Mouse (Mus musculus): ENCODE data around the gene Sema5b.

The Sema5b gene

DNA sequence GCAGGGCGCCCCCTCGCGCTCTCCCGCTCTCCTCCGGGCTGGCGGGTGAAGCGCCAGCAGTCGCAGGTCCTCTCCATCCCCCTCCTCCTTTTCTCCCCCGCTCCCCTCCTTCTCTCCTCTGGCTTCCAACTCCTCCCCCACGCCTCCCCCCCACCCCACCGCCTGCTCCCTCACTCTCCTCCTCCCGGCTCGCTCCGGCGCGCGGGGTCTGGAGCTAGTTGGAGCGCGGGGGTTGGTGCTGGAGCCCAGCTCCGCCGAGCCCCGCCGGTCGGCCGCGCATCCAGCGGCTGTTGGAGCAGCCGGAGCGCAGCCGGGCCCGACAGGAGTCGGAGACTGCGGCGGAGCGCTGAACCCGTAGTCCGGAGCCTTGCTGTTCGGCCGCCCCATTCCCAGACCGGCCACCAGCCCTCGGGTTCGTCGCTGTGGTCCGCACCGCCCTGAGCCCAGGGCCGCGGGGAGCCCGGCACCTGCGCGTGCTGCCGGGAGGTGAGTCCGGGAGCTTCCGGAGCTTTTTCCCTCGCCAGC lies at the start of gene Sema5b:
Sema5b (plus strand) TSS at position 29 of the 525 bp plus-strand sequence.
- under 1% methylated on average over 54 of the region's 54 CpGs for WGBS

DNA sequence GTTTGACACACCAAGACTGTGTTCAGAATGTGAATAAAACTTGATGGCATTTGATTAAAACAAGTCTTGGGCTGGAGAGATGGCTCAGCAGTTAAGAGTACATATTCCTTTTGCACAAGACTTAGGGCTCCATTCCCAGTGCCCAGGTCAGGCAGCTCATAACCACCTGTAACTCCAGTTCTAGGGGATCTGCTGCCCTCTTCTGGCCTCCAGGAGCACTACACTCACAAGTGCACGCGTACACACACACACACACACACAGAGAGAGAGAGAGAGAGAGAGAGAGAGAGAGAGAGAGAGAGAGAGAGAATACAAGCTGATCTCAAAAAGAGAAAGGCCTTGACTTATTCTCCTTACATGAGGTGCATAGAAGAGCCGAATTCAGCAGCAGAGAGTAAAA lies 40.6 kb upstream of the Sema5b start:
- 93% methylated on average over 3 of the region's 3 CpGs for WGBS

DNA sequence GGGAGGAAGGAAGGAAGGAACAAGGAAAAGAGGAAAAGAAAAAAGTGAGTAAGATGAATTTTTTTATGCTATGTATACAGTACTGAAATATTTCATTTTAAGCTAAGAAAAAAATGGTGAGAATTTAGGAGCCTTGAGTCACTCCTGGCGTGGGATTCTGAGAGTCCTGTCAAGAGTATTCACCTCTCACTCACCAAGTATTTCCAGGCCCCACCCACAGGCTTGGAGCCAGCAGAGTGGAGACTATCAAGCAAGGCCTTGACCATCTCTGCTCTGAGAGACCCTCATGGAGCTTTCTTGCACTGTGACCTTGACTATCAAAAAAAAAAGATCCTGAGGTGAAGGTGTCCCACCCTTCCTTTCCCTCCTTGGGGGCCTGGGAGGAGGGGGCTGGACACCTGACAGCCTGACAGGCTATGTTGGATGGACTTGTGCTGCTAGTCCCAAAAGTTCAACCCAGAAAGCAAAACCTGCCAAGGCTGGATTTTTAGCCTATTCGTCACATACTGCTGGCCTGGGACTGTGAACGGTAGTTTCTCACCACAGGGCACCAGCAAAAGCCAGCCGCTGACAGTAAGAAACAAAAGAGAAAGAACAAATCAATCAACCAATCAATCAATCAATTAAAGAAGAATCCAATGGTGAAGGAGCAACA lies 39.7 kb upstream of the Sema5b start:
- 85% methylated on average over 4 of the region's 4 CpGs for WGBS

DNA sequence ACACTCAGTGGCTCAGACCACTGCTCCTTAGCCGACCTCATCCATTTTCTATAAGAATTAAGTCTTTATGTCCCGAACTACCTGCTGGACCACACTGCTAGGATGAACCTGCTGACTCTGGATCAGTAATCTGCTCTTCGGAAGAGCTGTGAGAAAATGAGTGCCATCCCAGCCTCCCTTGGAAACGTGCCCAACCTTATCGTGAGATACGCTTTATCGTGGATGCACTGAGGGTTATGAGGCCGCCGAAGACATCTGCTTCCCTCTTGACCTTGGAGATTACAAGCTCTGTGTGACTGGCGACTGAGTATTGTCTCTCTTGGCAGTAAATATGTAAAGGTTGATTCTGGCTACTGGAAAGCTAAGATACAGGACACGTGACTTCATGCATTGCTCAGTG lies 38.5 kb upstream of the Sema5b start:
- 87% methylated on average over 11 of the region's 11 CpGs for WGBS

DNA sequence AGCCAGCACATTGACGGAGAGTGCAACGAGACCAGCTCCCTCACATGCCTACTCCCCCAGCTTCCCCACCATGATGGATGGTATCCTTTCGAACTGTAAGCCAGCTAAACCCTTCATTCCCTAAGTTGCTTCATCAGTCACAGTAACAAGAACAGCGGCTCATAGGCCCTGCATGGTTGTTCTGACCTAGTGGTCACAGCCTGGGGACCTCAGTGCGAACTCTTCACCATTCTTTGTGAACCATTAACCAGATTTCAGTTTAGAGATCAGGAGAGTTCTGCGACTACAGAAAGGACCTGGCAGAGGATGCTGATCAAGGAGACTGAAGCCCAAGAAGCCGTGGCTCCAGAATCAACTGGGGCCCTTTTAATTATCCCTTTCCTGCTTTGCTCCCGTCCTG lies 36.7 kb upstream of the Sema5b start:
- 88% methylated on average over 8 of the region's 8 CpGs for WGBS

DNA sequence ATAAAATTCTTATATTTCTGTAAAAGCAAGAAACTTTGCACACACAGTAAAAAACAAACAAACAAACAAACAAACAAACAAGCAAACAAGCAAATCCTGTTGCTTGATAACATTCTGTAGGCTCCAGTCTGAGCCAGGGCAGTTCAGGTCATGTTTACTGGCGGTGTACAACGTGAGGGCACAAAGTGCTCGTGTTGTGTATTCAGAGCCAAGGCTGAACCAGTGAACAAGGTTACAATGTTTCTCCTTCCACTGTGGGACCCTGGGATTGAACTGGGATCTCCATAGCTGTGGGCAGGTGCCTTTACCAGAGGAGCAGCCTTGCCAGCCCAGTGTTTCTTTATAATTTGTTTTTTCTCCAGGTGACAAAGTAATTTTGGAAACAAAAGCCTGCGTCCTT lies 35.2 kb upstream of the Sema5b start:
- WGBS = 87% methylated on average over 4 of the region's 4 CpGs

DNA sequence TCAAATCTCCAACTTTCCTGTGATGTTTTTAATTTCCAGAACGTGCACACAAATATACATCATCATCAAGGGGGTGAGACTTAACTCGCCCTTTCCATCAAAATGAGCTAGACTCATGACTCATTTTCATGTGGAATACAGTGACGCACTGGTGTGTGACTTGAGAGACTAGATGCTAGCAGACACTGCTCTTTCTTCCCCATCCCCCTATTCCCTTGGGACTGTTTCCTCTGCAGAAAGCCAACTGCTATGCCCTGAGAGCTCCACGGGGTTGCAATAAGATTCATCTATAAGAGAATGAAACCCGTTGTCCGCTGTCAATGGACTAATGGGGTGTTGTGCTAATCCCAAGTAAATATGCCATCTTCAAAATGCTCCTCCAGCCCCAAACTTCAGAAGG lies 32.4 kb upstream of the Sema5b start:
- WGBS = 87% methylated on average over 6 of the region's 6 CpGs

DNA sequence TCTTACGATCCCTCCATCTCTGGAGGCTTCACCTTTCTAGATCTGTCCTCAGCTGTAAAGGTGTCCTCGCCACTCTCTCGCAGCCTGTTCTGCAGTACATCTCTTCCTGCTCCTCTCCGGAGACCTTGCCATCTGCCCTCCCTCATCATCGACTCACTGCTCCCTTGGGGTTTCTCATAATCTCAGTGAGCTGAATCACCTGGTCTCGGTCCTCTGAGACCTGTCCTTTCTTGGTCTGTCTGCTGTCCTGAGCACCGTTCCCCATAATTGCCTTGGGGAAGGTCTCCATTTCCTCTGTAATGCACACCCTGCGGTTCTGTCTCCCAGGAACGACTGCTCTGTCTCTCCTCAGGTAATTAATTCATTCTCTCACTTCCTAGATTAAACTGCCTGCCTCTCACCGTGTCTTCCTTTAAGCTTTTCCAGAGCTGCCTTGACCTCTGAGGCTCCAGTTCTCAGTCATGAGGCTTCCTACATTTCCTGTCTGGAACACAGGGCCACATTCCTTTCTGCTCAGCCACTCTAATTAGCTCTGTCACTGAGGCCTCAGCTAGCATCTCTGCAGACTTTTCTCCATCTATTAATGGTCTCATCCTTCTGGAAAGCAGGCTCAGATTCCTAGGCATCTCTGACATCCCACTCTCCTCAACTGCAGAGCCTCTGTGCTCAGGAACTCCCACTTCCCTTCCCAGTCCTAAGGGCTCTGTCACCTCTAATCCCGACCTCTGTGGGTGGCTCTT lies 31.4 kb upstream of the Sema5b start:
- WGBS = 74% methylated on average over 11 of the region's 11 CpGs

DNA sequence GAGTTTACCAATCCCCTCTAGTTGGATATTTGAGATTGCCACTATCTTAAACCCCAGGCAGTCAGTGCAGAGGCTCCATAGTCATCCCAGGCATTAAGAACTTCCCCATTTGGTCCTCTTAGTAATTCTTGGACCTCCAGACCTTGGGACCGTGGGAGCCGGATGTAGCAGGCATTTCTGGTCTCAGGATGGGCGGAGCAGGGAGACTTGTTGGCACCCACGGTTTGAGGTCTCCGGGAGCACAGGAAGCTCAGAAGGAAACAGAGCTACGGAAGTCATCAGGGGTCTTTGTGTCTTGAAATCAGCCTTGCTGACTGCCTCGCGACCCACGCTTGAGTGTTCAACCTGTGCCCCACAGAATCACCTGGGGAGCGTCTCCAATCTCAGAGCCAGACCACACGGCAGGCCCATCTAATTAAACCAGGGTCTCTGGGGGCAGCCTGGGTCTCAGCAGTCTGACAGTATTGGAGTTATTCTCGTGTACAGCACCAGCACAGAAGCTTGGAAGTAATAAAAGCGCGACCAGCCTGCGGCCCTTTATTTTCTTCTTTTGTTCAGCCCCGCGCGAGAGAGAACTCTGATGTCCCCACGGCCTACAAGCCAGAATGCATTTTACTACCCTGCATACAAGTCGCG lies 24.9 kb upstream of the Sema5b start:
- 76% methylated on average over 21 of the region's 21 CpGs for WGBS

DNA sequence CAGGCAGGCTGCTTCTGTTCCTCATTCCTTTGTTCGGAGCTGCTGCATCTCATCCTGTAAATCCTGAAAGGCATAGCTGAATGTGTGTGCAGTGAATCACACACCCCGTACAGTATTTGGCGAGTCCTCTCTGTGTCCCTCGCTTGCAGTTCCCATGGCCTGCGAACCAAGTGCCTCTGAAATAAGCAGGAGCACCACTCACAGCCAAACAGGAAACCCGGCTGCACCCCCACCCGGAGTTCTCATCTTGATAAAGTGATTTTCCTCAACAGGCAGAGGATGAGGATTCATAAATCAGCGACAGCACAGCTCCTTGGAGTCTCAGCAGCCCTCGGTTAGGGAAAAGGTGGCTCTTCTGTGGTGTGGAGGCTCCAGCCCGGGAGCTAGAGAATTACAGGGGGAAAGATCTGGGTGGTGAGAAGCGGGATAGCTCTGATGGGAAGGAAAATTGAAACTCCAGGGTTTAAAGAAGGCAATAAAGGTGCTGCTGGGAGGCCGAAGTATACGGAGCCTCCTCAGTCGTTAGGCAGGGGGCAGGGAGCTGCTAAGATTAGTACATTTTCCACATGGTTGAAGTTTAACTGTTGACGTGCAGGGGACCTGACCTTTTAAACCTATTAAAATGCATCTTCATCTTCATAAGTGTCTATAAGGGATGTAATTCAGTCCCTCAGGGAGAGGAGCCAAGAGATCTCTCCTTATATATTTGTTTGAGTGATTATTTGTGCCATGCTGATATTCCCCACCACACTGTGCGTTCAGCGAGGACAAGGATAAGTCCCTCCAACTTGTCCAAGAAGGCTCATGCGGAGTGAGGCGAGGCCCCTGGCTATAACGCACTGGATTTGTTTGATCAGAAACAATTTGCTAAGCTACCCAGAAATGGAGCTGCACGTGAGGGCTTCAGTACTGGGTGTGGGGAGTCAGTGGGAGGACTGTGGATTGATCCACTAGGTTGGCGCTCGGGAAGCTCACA lies 22.7 kb upstream of the Sema5b start:
- 68% methylated on average over 23 of the region's 23 CpGs for WGBS

DNA sequence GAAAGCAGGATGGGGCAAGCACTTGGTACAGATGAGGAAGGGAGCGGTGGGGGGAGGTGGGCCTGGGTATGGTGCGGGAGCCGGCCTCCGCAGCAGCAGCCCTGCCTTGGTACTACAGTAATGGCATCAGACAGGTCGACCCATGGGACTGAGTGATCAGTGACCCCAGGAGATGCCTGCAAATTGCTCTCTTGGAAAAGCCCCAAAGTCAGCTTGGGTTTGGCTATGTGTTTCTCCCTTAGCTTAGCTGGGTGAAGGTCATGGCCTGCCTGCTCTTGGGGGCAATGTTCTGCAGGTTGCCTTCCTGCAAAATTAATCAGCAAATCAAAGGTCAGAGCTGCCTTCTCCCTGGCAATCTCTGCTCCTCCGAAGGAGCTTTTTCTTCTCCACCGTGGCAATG lies 21.7 kb upstream of the Sema5b start:
- WGBS = 76% methylated on average over 7 of the region's 7 CpGs

DNA sequence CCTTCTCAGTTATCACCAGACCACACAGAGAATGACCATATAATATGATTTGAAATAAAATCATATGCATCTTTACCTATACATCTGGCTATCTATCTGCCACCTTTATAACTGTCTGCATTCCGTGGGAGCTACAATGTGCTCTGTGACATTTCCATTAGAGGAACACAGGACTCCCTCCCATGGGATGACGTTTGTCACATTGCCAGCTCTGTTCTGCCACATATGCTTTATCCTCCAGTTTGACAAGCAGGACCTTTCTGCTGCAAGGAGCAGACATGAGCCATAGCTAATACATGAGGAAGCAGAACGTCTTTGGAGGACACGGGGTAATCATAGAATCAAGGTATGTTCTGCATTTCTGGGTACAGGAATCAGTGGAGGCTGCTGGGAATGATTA lies 16.7 kb upstream of the Sema5b start:
- 88% methylated on average over 4 of the region's 4 CpGs for WGBS

DNA sequence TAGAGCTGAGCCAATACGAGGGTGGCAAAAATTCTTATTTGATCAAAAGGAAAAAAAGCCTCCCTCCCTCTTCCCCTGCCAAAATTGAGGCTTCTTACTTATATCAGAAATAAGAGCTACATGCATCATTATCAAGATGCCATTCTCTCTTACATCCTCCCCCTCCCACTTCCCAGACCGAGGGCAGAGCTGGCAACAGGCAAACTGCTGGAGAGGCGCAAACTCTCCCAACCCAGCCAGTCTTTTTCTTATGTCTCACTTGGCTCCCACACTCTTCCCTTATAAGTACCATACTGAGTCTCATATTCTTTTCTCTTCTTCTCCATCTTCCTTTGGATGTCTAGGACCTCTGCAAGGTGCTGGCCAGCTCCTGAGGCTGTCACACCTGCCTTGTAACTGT lies 6.3 kb upstream of the Sema5b start:
- WGBS = 49% methylated on average over 3 of the region's 3 CpGs

DNA sequence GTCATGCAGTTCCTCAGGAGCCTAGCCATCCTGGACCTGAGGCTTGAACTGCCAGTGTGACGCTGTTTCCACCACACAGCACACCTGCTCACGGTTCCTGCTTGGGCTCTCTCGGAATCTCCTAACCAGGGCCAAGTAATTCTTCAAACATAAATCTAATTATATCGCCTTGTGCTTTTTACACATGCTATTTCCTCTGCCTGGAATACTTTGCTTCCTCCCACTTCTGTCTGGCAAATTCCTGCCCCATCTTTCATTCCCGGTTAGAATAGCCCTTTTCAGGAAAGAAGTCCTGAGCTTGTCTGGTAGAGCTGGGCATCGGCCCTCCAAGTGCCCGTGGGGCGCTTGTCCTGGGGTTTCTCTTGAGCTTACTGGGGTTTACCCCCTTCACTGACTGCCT lies 3.3 kb upstream of the Sema5b start:
- 44% methylated on average over 8 of the region's 8 CpGs for WGBS

DNA sequence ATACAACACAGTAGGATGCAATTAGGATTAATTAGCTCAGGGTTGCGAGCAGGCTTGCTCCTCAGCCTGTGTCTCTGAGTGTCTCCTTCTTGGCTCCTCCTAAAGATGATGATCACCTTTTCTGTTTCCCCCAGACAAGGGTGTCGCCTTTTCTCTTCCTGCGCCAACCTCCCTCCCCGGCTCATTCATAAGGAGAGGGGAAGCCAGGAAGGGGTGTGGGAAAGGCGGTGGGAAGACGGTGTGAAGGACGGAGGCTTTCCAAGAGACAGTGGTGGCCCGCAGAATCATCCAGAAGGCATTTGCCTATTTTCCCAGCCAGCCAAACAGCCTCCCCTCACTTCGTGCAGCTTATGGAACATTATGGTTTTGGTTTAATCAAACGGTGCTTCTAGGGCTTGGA lies 1.9 kb upstream of the Sema5b start:
- WGBS = 33% methylated on average over 10 of the region's 10 CpGs

DNA sequence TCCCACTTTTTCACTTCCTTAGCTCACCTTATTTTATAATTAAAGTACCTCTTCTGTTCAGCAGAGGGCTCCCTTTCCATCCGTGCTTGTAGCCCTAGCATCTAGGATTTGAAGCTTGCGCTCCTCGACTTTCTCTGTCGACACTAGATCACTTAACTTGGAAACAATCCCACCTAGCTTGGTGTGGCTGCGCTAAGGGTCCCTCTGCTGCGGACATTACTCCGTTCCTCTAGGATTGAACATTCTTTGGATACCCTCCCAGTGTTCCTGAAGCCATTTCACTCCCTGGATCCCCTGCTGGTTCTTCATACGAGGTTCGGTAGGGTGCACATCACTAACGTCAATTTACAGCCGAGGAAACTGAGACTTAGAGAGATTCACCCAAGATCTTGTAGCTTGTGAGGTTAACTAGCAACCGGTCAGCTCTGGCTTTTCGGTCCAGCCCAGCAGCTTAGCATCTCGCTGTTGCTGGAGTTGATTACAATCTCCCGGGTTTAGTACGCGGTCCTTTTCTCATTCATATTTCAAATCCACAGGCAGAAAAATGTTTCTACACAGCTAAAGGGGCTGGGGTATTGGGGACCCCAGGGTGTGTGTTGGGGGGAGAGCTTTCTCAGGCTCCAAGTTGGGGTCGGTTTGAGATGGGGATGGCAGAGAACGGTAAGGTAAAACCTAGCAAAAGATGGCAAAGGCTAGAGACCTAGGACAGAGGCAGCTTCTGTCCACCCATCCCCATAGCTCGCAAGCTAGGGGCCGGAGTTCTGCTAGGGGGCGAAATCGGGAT lies 420 bp upstream of the Sema5b start:
- WGBS = under 1% methylated on average over 23 of the region's 23 CpGs

DNA sequence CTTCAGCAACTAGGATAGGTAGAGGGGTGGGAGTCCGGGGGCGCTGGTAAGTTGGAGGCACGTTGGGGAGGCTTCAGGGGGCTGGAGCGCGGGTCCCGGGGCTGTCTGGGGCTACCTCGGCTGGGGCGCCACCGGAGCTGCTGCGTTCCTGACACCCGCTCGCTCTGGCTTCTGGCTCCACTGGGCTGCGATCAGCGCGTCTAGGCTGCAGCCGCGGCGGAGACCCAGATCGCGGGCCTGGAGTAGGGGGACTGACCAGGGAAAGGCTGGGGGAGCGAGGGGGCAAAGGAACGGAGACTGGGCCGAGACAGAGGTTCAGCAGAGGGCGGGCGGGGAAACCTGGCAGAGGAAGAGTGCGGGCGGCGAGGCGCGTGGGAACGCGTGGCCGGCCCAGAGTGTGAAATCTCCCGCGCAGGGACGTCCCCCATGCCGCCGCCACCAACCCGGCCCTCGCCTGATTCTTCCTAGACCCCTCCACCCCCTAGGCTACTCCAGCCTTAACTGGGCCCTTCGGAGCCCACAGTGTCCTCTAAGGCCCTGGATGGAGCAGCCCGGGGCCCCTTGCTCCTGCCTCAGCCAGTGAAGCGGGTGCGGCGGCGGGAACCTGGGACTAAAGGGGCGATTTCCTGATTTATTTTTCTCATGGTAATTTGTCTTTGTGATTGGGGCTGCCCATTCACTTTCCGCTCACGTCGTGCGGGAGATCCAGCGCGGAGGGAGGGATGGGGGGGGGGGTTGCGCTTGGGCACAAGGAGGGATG lies 896 bp downstream of the Sema5b start:
- WGBS = 1% methylated on average over 52 of the region's 54 CpGs

DNA sequence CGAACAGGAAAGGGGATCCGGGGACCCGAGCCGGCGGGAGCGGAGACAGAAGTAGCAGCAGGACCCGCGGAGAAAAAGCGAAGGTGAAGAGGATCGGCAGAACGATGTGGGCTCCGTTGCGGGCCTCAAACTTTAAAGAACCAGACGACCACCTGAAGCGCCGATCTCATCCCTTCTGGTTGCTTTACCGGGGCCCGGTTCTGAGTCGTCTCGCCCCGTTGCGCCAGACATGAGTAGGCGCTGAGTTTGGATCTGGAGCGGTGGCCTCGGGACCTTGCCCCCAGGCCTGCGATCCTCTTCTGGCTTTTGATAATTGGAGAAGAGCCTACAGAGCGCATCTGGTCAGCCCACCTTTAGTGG lies 1.5 kb downstream of the Sema5b start:
- 11% methylated on average over 27 of the region's 27 CpGs for WGBS

DNA sequence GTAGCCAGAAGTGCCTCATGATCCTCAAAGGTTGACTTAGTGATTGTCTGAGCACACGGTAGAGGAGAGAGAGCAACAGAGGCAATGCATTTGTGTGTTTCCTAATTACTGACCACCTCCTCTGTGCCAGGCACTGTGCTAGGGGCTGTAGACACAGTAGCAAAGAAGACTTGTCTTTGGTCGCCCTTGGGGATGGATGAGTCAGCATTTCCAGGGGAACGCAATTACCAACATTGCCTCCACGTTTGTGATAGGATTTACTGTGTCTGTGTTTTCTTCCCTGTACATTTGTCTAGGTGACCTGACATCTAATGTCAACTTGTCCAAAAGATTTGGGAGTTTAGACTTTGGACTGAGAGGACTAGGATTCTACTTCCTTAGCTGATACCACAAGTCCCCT lies 4.8 kb downstream of the Sema5b start:
- 81% methylated on average over 4 of the region's 4 CpGs for WGBS

DNA sequence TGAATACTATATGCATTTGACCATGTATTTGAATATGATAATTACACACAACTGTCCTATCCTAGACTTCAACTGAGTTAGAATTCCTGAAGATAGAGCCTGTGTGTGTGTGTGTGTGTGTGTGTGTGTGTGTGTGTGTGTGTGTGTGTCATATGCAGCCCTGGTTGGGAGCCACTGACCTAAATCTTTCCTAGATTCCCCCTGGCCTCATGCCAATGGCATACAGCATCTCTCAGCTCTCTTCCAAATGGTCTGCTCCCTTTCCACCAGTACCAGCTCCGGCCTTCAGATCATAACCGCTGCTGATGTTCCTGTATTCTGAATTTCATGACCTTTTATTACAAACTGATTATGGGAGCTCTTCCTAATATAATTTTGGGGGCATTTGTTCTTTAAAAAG lies 8.4 kb downstream of the Sema5b start:
- 94% methylated on average over 2 of the region's 2 CpGs for WGBS
